Mouse (Mus musculus): ENCODE measurements around the gene Plk3.

Plk3 gene

DNA sequence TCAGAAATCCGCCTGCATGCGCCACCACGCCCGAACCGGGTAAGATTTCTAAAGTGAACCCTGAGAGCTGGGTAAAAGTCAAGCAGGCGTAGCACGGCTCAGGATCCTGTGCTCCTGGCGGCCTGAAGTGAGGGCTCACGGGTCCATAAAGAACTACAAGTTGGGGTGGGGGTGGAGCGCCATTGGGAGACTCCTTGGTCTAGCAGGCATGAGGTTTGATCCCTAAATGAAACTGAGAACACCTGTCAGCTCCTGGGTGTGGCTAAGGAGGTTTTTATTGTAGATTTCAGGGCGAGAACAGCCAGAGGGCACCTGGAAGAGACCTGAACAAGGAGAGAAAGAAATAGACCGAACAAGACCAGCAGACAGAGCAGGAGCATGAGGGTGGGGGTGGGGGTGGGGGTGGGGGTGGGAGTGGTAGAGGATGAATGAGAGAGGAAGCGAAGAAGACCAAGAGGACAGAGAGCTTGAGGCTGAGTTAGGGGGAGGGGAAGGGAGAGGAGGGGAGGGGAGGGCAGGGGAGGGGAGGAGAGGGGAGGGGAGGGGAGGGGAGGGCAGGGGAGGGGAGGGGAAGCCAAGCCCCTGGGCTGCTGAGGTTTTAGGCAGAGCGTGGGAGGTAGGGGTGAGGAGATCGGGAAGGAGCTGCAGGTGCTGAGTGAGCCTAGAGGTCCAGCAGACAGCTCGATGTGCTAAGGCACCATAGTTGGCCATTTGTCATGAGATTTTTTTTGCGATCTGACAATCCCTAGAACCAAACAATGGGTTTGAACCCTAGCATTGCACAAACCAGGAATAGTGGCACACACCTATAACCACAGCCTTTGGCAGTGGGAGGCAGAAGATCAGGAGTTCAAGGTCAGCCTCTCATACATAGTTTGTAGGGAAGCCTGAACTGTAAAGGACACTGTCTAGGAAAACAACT, 4.8 kb upstream of the Plk3 start:
- DNase-seq: no peak

DNA sequence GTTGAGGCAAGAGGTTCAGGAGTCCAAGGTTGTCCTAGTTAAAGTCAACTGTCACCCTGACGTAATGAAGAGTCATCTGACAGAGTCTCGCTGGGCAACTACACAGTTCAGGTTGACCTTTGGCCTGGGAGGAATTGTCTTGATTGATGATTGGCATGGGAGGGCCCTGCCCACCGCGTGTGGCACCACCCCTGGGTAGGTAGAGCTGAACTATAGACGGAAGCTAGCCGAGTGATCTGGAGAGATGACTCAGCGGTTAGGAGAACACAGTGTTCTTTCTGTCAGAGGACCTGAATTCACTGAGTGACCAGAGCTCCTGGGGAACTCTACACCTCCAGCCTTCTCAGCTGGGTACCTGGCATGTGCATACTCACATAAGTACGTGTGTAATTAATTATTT, 2.3 kb upstream of the Plk3 start:
- DNase-seq: no peak

DNA sequence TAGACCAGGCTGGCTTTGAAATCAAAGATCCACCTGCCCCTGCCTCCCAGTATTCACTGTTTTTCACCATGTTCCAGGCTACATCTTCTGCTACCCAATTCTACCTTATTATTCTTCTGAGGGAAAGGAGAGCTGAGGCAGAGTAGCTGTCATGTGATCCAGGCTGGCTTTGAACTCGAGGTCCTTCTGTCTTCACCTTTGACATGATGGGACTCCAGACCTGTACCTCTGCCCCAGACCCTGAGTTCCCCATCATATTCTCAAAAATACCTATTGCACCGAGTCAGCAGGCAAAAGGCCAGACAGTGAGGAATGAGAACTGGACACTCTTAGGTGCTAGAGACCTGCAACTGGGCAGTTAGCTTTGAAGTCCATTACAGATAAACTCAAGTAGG, 835 bp upstream of the Plk3 start:
- DNase-seq: no peak

DNA sequence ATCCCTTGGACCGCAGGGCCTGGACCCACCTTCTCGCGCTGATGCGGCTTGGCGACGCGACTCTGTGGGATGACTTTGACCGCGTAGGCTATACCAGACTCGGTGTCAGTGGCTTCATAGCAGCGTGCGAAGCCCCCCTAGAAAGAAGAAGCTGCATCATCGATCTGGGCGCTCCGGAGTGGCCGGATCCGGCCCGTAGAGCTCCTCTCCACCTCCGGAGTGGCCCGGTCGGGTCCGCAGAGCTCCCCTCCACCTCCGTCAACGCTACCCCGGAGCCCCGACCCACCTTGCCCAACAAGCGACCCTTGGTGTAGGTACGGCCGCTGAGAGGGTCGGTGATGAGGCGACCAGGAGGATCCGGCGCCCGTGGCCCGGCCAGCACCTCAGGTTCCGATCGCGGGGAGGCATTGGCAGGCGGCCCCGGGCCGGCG, 382 bp downstream of the Plk3 start:
- DNase-seq: no peak

DNA sequence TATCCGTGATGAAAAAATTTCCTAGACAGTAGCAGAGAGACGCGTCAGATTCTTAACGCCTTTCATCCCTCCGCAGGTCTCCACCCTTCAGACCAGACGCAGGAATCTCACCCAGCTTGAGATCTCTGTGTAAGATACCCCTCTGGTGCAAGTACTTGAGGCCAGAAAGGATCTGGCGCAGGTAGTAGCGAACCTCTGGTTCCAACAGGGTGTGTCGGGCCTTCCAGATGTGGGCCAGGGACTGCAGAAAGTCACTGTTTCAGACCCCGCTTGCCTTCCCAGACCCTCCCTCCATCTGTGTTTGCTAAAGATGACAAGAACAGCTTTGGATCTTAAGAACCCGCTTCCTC, 994 bp downstream of the Plk3 start:
- DNase-seq: no peak

DNA sequence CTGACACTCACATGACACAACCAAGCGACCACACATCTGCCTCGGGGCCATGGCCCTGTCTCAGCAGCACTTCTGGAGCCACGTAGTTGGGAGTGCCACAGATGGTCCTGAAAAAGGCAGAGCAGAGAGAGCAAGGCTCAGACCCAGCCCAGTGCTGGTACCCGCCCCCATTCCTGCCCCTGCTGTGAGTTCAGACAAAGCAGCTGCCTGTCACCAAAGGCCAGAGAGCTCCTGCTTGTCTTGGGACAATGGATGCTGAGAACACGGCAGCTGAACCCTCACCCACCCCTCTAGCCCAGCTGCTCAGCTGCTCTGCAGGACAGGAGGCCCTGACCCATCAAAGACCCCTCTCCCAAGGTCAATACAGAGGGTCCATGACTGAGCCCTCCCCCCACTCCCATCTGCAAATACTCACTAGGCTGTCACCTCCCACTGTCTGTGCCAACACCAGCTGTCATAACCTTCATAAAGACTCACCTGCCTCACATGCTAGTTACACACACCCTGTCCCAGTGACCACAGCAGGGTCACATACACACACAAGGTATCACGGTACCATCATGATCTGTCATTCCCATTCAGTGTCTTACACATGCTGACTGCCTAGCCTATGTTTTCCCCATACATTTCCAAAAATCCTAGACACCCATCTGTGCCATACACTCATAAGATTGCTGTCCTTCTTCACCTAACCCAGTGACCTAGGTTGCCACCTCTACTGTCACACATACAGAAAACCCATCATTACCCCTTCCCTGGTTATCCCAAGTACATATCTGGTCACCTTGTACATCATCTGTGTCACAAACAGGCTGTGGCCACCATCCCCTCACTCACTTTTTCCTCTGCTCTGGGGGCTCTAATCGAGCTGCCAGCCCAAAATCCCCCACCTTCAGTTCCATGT, 1.6 kb downstream of the Plk3 start:
- DNase-seq: peak; percentile 61 to 79

DNA sequence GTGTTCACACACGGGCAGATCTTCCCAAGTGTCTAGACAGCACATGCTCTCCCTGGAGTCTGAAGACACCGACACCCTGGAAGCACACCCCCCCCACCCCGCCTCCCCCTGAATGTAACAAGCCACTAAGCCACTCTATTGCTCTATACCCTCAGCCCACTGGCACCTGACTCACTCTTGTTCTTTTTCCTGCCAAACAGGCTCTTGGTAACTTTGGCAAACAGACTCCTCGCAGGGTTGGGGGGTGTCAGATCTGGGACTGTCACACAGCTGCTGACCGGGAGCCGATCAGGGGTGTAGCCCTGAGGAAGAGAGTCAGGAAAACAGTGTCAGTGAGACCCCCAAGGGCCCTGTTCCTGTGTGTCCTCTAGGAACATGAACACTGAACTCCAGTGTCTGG, 2.6 kb downstream of the Plk3 start:
- no peak for DNase-seq

DNA sequence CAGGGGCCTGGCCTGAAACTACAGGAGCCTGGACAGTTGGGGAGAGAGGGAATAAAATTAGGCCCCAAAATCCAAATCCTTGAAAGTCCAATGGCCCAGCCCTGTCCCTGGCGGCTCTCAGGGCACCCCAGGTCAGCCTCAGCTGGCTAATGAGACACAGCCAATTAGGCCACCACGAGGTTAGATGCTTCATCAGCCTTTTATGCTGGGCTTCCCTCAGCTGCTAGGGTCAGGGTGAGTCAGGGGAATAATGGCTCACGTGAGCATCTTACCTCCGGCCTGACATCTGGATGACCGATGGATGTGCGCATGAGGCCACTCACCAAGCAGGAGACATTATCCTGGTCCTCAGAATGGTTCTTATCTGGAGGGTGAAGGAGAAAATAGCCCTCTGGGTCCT, 3.0 kb downstream of the Plk3 start:
- no peak for DNase-seq

DNA sequence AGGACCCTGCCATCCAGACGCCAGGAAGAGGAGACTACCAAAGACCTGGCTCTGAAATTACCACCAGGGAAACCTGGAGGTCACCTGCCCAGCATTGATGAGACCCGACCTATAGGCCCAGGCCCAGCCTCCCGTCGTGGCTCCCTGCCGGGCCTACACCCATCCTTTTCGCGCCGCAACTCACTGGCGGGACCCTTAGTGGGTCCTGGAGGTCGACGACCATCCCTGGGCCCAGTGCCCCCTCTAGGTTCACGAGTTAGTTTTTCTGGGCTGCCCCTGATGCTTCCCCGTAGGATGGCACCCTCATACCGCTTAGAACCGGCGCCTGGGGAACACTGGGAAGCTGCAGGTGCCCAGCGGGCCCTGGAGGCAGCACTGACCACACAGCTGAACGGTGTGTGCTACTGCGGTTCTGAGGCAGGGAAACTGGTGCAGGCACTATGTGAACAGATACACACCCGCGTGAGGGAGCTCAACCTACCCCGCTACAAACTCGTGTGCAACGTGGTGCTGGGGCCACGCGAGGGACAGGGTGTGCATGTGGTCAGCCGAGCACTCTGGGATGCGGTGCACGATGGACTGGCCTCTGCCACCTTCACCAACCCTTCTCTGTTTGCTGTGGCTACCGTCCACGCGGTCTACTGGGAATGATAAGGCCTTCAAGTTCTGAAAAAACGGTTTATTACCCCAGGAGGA, 5.6 kb downstream of the Plk3 start:
- no peak for DNase-seq

DNA sequence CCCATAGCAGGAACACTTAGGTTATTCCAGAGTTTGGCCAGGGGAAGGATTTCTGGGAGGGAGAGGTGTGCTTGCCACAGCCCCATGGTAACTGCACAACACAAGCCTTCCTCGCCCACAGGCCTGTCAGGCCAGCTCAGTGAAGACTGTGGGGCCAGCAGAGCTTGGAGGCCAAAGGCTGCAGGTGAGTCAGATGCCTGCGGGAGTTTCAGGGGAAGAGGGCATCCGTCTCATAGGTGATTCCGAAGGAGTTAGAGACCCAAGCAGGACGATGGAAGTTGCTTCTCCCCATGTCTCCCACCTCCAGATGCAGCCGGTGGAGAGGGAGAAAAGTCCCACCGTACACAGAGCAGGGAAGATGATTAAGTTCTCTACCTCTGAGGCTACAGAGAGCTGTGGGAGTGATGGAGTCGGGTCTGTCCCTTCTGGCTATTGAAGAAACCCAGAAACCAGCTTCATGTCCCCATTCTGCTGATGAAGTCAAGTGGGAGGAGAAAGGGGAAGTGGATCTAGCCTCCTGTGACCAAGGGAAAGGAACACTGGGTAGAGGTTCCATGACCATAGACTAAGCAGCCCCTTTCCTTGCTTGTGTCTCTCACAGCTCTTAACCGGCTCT, 7.0 kb downstream of the Plk3 start, which contains the start of gene Tctex1d4:
TSS of gene Tctex1d4 (plus strand) at position 120 of the 616 bp plus-strand sequence.
- no peak for DNase-seq

DNA sequence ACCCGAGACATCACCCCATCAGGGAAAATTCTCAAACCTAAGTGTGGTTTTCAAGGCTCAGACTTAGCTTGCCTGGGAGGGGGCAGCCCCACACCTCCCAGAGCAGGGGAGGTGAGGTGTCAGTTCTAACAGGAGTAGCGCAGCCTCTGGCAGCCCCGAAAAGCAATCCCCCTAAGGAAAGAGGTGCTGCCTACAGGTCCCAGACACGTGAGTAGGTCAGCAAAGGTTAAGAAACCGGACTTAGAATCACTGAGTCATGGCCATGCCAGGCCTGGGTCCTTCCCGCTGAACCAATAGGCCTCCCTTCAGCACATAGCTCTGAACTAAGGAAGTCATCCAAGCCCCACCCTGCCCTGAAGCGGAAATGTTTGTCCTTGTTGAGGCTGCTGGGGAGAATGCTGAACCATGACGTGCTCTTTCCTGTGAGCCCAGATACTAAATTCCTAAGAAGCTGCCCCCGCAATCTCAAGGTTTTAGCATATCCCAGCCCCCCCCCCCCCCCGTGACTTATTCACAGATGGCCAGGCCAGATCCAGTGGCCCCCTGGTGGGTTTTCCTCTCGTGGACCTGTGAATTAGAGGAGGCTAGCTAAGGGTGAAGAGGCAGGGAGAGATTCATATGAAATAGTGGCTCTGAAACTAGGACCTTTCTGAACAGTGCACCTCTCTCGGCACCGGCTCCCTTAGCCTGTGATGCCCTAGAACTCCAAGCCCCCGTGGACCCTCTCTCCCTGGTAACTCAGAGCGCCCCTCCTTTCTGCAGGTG, 7.7 kb downstream of the Plk3 start:
- peak; percentile 59 for DNase-seq

DNA sequence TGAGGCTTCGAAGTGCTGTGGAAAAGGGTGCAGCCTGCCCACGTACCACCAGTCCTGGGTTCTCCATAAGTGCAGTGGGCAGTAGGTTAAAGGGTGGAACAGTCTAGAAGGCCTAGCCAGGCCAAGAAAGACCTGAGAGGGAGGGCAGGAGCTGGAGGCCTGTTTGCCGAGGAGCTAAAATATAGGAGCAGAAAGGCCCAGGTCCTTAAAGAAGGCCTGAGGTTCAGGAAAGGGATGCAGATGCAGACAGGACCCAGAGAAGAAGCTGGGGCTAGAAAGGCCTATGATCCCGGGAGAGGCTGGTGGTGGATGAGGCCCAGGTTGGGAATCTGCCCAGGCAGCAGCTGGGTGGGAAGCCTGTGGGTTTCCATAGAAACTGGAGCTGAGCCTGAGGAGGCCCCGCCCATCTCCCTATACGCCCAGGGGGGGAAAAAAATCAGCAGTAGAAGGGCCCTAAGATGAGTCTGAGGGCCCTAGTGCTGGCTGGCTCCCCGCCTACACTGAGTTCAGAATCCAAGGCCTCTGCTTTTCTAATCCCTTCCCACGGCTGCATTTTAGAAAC, 8.3 kb downstream of the Plk3 start, which contains the start of gene Btbd19:
TSS of gene Btbd19 (minus strand) at position 378 of the 562 bp plus-strand sequence.
- peak; percentile 92 to 94 for DNase-seq

DNA sequence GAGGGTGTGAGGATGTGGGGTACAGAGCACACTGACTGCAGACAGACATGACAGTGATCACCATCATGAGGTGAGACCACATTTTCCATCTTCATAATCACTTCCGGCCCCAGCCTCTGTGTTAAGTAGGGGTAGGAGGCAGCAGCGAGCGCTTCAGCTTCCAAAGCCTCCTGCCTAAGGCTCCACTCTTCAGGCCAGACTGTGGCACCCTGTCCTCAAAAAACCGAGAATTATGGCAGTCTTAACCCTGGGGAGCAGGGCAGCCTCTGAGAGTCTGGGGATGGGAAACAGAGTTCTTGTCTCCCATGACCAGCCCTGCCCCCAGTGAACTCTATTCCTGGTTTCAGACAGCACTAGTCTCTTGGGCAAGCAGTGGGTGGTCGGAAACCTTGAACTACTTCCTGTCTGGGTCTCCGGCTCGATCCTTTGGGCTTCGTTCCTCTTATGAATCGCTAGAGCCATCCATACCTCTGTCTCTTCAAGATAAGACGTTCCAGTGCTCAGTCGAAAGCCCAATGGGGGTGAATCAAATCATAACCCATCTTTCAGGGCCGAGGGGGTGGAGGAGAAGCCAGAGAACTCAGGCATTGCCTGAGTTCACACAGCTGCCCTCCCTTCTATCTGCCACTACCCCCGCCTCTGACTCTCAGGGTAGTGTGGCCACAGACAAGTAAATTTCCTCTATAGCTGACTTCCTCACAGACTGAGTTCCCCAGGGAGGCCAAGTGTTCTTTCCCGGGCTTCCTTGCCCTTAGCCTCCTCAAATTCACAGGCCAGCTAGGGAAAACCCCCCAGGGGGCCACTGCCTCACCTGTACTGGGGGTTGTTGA, 9.0 kb downstream of the Plk3 start:
- DNase-seq: peak; percentile 27 to 49

DNA sequence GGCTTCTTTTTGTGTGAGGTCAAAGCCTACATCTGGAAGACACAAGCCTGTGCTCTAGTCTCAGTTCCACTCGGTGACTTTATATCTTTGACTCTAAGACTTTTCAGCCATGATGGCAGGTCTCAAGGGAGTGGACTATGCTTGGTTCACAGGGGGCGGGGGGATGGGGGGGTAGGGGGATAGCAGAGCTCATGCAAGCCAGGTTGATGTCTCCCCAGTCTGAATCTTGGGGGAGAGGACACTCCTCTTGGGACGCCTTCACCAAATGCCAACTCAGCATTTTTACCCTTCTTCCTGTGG, 9.6 kb downstream of the Plk3 start:
- no peak for DNase-seq

DNA sequence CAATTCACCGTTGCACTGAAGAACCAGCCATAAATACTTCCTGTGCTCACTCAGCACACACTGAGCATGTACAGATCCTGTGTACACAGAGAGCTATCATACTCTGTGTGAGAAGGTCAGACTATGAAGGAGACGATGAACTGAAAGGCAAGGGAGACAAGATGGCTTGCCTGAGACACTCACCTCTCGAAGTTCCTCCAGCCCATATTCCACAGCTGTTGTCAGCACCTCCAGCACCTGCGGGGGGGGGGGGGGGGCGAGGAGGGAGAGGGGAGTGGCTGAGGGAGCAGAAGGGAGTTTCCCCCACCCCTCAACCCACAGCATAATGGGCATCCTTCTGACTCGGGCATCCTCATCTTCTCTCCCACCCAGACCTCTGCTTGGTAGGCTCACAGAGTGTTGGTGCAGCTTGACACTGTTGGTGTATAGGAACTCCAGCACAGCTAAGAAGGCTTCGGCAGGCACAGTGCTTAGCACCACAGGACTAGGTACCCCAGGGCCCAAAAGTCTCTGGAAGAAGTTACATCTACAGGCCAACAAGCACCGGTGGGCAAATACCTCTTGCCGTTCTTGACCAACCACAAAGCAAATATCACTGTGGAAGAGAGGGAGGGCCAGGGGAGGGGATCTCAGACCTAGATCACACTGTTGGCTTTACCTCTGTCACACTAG, 10.1 kb downstream of the Plk3 start:
- no peak for DNase-seq

DNA sequence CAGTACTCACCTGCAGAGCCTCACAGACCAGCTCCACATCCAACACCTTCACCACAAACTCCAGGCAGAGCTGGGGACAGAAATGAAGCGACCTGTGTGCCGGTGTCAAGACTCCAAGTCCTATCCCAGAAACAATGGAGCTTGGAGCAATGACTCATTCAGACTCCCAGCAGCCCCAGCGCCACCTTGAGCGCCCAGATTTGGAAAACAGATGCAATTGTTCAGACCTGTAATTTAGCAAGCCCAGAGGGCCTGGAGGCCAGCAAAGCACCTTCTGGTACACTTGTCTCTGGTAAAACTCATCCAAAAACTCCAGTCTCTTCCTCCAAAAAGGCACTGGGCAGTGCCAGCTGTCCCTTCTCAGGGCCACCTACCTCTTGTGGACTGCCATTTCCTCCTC, 11.6 kb downstream of the Plk3 start:
- no peak for DNase-seq

DNA sequence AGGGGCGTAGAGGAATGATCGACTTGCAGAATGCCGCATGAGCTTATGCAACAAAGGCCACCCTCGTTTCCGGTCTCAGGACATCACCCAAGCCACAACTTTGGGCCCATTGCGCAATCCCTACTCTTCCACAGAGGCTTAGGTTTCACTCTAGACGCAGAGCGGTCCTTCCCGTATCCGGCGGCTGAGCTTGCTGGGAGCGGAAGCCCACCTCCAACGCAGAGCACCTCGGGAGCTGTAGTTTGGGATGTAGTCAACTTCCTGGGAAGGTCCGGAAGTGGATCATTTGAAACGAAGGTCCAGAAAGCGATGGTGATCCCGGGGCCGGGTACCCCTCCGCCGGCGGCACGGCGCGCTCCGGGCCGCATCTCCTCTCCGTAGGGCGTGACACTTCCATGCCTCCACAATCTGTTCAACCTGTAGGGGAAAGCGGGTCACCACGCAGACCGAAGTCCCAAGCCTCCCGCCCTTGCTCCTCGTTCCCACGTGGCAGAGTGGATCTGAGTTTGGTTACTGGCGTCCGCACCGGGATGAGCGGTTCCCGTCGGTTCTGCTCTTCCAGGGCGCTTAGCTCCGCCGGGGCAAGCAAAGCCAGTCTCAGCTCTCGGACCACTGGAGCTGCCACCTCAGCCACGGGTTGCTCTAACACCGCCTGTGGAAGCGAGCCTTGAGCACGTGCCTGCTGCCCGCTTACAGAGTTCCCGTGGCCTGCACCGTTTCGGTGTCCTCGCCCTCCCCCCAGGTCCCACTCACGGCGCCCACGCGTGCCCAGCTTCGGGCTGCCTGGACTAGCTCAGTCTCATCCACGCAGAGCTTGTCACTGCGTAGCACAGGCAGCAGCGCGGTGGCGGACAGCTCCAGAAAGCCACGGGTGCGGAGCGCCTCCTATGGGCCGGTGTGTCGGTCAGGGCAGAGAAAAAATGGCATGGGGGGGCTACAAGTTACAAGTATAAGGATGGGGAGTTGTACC, 13.0 kb downstream of the Plk3 start:
- DNase-seq: peak; percentile 92 to 94

DNA sequence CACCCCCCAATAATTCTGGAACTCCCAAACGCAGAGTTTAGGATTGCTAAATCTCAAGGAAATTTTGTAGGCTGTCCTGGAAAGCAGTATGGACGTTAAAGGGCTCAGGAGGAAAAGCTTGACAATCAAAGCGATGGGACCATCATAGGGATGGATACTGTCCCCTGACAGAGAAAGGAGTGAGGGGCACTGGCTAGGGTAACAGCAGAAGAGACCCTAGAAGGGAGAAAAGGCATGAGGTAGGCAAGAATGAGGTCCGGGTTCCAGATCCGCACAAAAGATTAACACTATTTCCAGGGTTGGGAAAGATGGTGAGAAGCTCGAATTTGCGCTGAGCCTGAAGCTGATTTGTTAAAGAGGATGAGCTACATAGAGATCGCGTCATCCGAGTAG, 13.7 kb downstream of the Plk3 start:
- no peak for DNase-seq

DNA sequence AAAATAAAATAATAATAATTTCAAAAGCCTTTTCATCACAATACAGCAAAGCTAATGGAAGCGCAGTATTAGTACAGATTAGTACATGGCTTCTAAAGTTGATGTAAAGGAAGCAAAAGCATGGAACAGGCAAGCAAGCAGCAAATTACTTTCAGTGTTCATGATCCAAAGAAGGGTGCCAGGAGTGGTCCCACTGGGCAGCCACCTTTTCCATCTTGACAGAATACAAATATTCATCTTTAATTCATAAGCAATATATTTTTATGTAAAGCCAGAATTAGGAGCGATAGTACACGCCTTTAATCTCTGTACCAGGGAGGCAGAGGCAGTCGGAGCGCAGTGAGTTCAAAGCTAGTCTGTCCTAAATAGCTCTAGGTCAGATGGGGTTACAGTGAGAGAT, 14.1 kb downstream of the Plk3 start:
- peak in 1 of 2 experiments; percentile 32 for DNase-seq

Measured in cerebellum, postnatal 10 days (tissue).